Mouse (Mus musculus) midbrain, postnatal 0 days (tissue): ENCODE data around the gene Liph. TPM values are rescaled to one million over a fixed set of nuclear protein-coding genes. Genes with fewer than 3 reads are reported as not detected.
"Not testable (repeated sequence)": the region's sequence is repeated elsewhere in the genome, so short reads cannot be mapped to it uniquely, and the experiment has no call there.

Experiments used
- ATAC-seq: fragments of 200-750 bp; cut with Nextera tagmentation; 2 replicates; pipeline ENCODE4 v1.8.0; 2017; ENCODE audit warnings: moderate number of reproducible peaks, mild to moderate bottlenecking, moderate TSS enrichment, moderate library complexity; ENCODE audit not compliant: low FRiP score
- DNase-seq: peaks from one replicate; pipeline ENCODE4 v3.0.0-alpha.2; 2015; ENCODE audit warnings: low spot score
- H3K27ac ChIP-seq: fragments of 300-500 bp; sonication (generic); 2 replicates; pipeline ENCODE4 v1.5.1; 2014; ENCODE audit warnings: low read depth, mild to moderate bottlenecking, low read length, mixed read lengths
- H3K27me3 ChIP-seq: fragments of 300-500 bp; sonication (generic); 2 replicates; pipeline ENCODE4 v1.6.1; 2014; ENCODE audit warnings: low read length, control low read depth, mixed read lengths; ENCODE audit not compliant: insufficient read depth
- H3K36me3 ChIP-seq: fragments of 300-500 bp; sonication (generic); 2 replicates; pipeline ENCODE4 v1.6.1; 2014; ENCODE audit warnings: low read length, control low read depth, mixed read lengths; ENCODE audit not compliant: insufficient read depth
- H3K4me1 ChIP-seq: fragments of 300-500 bp; sonication (generic); 2 replicates; pipeline ENCODE4 v1.6.1; 2014; ENCODE audit warnings: mild to moderate bottlenecking, control low read depth, antibody characterized with exemption, low read length, mixed read lengths; ENCODE audit not compliant: insufficient read depth
- H3K4me2 ChIP-seq: fragments of 300-500 bp; sonication (generic); 2 replicates; pipeline ENCODE4 v1.6.1; 2014; ENCODE audit warnings: low read depth, mild to moderate bottlenecking, low read length, mixed read lengths; ENCODE audit not compliant: poor library complexity, severe bottlenecking
- H3K4me3 ChIP-seq: fragments of 300-500 bp; sonication (generic); 2 replicates; pipeline ENCODE4 v1.5.1; 2014; ENCODE audit warnings: low read depth, mild to moderate bottlenecking, low read length, moderate library complexity
- H3K9ac ChIP-seq: fragments of 300-500 bp; sonication (generic); replicated peaks from 2 replicates; pipeline ENCODE4 v1.6.1; 2014; ENCODE audit warnings: mild to moderate bottlenecking, low read length, moderate library complexity, mixed read lengths; ENCODE audit not compliant: poor library complexity, severe bottlenecking
- H3K9me3 ChIP-seq: fragments of 300-500 bp; sonication (generic); 2 replicates; pipeline ENCODE4 v1.6.1; 2016; ENCODE audit warnings: low read length, control low read depth
- CTCF ChIP-seq: IDR thresholded peaks from 2 replicates; pipeline ENCODE4 v1.5.1; 2016; ENCODE audit warnings: antibody characterized with exemption, mild to moderate bottlenecking
- WGBS: fragments of 180-500 bp; shearing (Covaris S2); extraction: QIAGEN DNeasy Blood & Tissue Kit; methylation state at CpG from one replicate; pipeline ENCODE4 v1.1.7; 2014; 5-methylcytosine and 5-hydroxymethylcytosine counted together
- polyA plus RNA-seq: library from polyadenylated mRNA; unstranded; fragments of >200 nt; fragmentation: Nextera tagmentation; extraction: Ambion mirVana; gene quantifications from 2 replicates; pipeline ENCODE4 v1.2.1, GENCODE M21; 2015
- total RNA-seq: library from RNA; depleted of rRNA; stranded (reverse); fragments of >200 nt; gene quantifications from 2 replicates; pipeline ENCODE4 v1.2.3, GENCODE M21; 2014; rRNA removed

Liph gene
- total and polyA plus RNA-seq, 2 experiments from 2014 or later: 0.89 to 1.3 TPM

DNA sequence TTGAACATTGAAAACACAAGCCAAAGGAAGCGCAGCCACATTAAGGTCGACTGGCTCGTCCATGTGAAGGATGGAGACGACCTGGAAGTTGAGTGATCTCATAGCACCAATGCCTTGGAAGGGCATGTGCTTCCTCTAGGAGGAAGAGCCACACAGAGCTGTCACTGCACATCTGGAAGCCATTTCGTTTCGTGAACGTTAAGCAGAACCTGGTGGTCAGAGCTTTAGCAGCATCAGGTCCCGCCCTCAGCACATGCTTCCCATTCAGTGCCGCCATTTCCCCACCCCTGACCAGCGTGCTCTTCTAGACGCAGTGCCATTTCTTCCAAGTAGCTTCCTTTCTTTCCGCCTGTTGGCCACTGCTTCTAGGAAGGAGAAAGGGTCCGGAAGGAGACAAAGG lies 67.0 kb downstream of the Liph start:
- H3K4me1 ChIP-seq: no peaks in the 10 kb centered on the region
- H3K27ac ChIP-seq: no peak overlapping the region
- no peak overlapping the region for H3K4me2 ChIP-seq
- H3K9me3 ChIP-seq: no peaks in the 10 kb centered on the region
- H3K4me3 ChIP-seq: no peak overlapping the region
- H3K9ac ChIP-seq: no peak overlapping the region
- DNase-seq: no peak
- TF ChIP-seq CTCF: no peak
- ATAC-seq: no peak
- 90% methylated on average over 13 of the region's 13 CpGs for WGBS
- peaks cover 47% of the 10 kb centered on the region for H3K36me3 ChIP-seq
- no peaks in the 10 kb centered on the region for H3K27me3 ChIP-seq

DNA sequence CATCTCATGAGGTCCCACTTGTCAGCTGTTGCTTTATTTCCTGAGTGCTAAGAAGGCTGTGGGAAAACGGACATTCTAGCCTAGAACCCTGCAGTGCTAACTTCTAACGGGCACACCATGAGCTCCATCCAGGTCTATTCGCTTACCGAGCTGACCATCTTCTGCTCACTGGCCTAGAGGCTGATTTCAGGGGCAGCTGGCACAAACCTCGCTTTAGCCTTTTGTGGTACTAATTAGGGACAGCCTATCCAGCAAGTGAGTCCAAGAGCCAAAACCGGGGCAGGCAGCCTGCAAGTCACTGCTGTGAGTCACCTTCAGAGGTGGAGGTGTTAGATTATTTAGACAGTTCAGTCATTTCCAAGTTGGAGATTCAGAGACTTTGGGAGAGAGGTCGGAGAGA lies 78.8 kb downstream of the Liph start:
- no peak overlapping the region for H3K27ac ChIP-seq
- no peak overlapping the region for H3K9ac ChIP-seq
- H3K27me3 ChIP-seq: no peaks in the 10 kb centered on the region
- H3K36me3 ChIP-seq: peaks cover 30% of the 10 kb centered on the region
- no peak overlapping the region for H3K4me2 ChIP-seq
- WGBS: 80% methylated on average over 7 of the region's 7 CpGs
- ATAC-seq (no peak), DNase-seq (no peak)
- H3K4me3 ChIP-seq: no peak overlapping the region
- no peaks in the 10 kb centered on the region for H3K9me3 ChIP-seq
- no peaks in the 10 kb centered on the region for H3K4me1 ChIP-seq
- no peak for TF ChIP-seq CTCF

GRCm38 (mm10) chr16:21913347-21913746 lies 82.1 kb downstream of the Liph start:
- Histone ChIP-seq H3K4me1 (no peaks in the 10 kb centered on the region), H3K27ac (no peak overlapping the region), H3K27me3 (no peaks in the 10 kb centered on the region), H3K9ac (no peak overlapping the region), H3K4me3 (no peak overlapping the region), H3K9me3 (no peaks in the 10 kb centered on the region), H3K4me2 (no peak overlapping the region), H3K36me3 (peaks cover 40% of the 10 kb centered on the region)
- 0 out of 2 replicates have a peak, but pooled peaks have one; percentile 36 for ATAC-seq
- no peak for DNase-seq
- no peak for TF ChIP-seq CTCF
- whole genome bisulfite sequencing: 80% methylated on average over 6 of the region's 6 CpGs

DNA sequence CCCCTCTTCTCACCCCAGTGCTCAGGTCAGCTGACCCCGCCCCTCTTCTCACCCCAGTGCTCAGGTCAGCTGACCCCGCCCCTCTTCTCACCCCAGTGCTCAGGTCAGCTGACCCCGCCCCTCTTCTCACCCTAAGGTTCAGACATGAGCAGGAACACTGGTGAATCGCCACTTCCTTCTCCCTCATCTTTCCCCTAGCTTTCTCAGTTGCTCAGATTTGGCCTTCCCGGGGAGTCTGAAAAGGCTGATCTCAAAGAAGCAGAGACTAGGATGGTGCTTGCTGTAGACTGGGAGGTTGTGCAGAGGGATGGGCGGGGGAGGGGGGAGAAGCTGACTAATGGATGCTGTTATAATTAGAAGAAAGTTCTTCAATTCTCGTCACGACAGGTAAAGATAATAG lies 86.6 kb downstream of the Liph start:
- not testable (repeated sequence) for H3K4me2 ChIP-seq, H3K9ac ChIP-seq, H3K9me3 ChIP-seq, H3K27me3 ChIP-seq, ATAC-seq, DNase-seq, H3K4me1 ChIP-seq, H3K27ac ChIP-seq, H3K4me3 ChIP-seq
- H3K36me3 ChIP-seq: peaks cover 40% of the 10 kb centered on the region
- WGBS: 44% methylated on average over 6 of the region's 8 CpGs

GRCm38 (mm10) chr16:21906902-21907301 lies 88.6 kb downstream of the Liph start:
- 95% methylated on average over 6 of the region's 6 CpGs for WGBS
- TF ChIP-seq CTCF: no peak
- H3K9me3 ChIP-seq: no peaks in the 10 kb centered on the region
- H3K36me3 ChIP-seq: peaks cover 35% of the 10 kb centered on the region
- H3K4me1 ChIP-seq: no peaks in the 10 kb centered on the region
- H3K9ac ChIP-seq: no peak overlapping the region
- H3K27ac ChIP-seq: no peak overlapping the region
- no peak for ATAC-seq
- H3K4me2 ChIP-seq: no peak overlapping the region
- no peak overlapping the region for H3K4me3 ChIP-seq
- no peak for DNase-seq
- no peaks in the 10 kb centered on the region for H3K27me3 ChIP-seq

DNA sequence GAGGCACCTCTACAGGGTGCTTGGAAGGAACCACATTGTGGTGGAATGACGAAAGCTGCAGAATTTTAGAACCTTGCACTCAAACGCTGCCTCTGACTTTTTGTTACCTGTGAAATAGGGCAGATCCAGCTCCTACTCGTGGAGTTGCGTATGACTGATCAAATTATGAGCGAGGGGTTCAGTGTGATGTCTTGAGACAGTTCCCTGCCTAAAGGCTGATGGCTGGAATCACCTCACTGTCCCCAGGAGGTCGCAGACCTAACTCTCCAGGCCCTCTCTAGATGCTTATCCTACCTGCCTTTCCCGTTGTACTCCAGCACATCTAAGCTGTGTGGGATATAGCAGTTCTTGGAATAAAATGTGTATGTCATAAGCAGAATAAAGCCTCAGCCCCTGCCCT lies 89.5 kb downstream of the Liph start:
- H3K9ac ChIP-seq: no peak overlapping the region
- no peaks in the 10 kb centered on the region for H3K27me3 ChIP-seq
- ATAC-seq (no peak), DNase-seq (no peak)
- H3K27ac ChIP-seq: no peak overlapping the region
- H3K4me3 ChIP-seq: no peak overlapping the region
- TF ChIP-seq CTCF: no peak
- H3K9me3 ChIP-seq: no peaks in the 10 kb centered on the region
- WGBS: 92% methylated on average over 7 of the region's 7 CpGs
- H3K4me1 ChIP-seq: no peaks in the 10 kb centered on the region
- H3K4me2 ChIP-seq: no peak overlapping the region
- H3K36me3 ChIP-seq: peaks cover 31% of the 10 kb centered on the region

GRCm38 (mm10) chr16:21904636-21905035 lies 90.8 kb downstream of the Liph start:
- no peak overlapping the region for H3K4me2 ChIP-seq
- peaks cover 24% of the 10 kb centered on the region for H3K36me3 ChIP-seq
- H3K27me3 ChIP-seq: no peaks in the 10 kb centered on the region
- ATAC-seq (no peak), DNase-seq (no peak)
- WGBS: 89% methylated on average over 10 of the region's 10 CpGs
- H3K9ac ChIP-seq: no peak overlapping the region
- no peak overlapping the region for H3K4me3 ChIP-seq
- no peaks in the 10 kb centered on the region for H3K9me3 ChIP-seq
- no peak for TF ChIP-seq CTCF
- H3K27ac ChIP-seq: no peak overlapping the region
- no peaks in the 10 kb centered on the region for H3K4me1 ChIP-seq

Other genes starting within 250 kb of the Liph start
- gene Ehhadh, start 207.9 kb downstream of the Liph start, total RNA-seq: 2.1 and 3.3 TPM in 2 replicates
- 1.7 and 2.3 TPM in 2 replicates for gene Ehhadh, start 207.9 kb downstream of the Liph start, polyA plus RNA-seq
- 11.5 and 12.1 TPM in 2 replicates for gene Map3k13, start 201.3 kb downstream of the Liph start, total RNA-seq
- 3.4 and 4.0 TPM in 2 replicates for gene Map3k13, start 201.3 kb downstream of the Liph start, polyA plus RNA-seq
- 28.5 and 28.7 TPM in 2 replicates for gene Tmem41a, start 48.1 kb downstream of the Liph start, total RNA-seq
- 49.8 and 52.0 TPM in 2 replicates for gene Tmem41a, start 48.1 kb downstream of the Liph start, polyA plus RNA-seq
- gene Senp2, start 13.8 kb upstream of the Liph start, total RNA-seq: 35.2 and 39.9 TPM in 2 replicates
- 42.1 and 48.4 TPM in 2 replicates for gene Senp2, start 13.8 kb upstream of the Liph start, polyA plus RNA-seq
- 7.7 and 8.7 TPM in 2 replicates for gene Igf2bp2, start 167.6 kb upstream of the Liph start, total RNA-seq
- gene Igf2bp2, start 167.6 kb upstream of the Liph start, polyA plus RNA-seq: 4.4 and 5.5 TPM in 2 replicates